In the genomic region with DNA sequence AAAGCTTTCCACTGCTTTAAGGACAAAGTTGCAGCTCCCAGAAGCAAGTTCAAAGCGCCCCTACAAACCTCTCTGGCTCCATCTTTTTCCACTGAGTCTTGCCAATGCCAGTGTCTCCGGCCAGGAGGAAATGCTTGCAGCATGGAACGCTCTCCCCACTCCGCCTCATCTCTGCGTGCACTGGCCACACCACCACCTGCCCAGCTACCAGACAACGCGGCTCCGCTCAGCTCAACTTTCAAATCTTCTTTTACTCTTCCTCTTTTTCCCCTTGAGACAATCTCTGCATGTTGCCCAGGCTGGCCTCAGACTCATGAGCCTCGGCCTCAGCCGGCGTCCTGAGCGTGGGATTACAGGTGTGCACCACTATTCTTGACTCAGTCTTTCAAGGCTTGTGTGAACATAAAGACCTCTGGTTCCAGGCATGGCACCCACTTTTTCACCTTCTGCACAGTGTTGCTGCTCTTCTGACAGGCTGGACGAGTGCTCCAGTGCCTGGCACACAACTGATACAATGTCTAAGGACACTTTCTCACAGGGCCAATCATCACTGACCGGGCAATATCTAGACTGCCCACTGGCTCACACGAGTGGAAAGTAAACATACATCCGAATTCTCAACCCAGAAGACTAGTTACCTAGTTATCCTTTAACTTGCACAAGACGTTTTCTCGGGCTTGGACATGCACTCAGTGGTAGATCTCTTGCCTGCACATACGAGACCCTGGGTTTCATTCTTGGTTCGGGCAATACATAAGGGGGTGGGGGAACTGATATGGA, we compare ENCODE assay signal across 8 mouse cellular contexts. TPM values are rescaled to one million over a fixed set of nuclear protein-coding genes. Genes with fewer than 3 reads are reported as not detected.
A peak's percentile ranks its signal among the peaks of the same experiment; 100 is the strongest.
DNase-seq lines count a peak whose midpoint lies in the region; ATAC-seq and TF ChIP-seq lines count a peak whose summit lies in the region.

No protein-coding gene starts in this region.

- H3K27ac ChIP-seq in layer of hippocampus, adult 2 months = peak overlapping the region; percentile 72
- peak overlapping the region; percentile 57 for H3K27ac ChIP-seq in heart, adult 2 months
- H3K27ac ChIP-seq in kidney, embryonic 16.5 days (ENCODE audit: low read length) = peak overlapping the region; percentile 54
- H3K27ac ChIP-seq in midbrain, embryonic 11.5 days (ENCODE audit: low read depth, low read length) = peak overlapping the region; percentile 41

- H3K9me3 ChIP-seq in kidney, embryonic 16.5 days (ENCODE audit: low read length) = no peaks in the 10 kb centered on the region
- no peaks in the 10 kb centered on the region for H3K9me3 ChIP-seq in midbrain, embryonic 11.5 days (ENCODE audit: control insufficient read depth, low read length)

- H3K4me1 ChIP-seq in heart, adult 2 months (ENCODE audit: control insufficient read depth, insufficient read depth, low read length) = peaks cover 42% of the 10 kb centered on the region
- peaks cover 77% of the 10 kb centered on the region for H3K4me1 ChIP-seq in kidney, embryonic 16.5 days (ENCODE audit: insufficient read depth, low read length)
- H3K4me1 ChIP-seq in midbrain, embryonic 11.5 days (ENCODE audit: control insufficient read depth, insufficient read depth, low read length) = peaks cover 54% of the 10 kb centered on the region

- ATAC-seq in kidney, embryonic 16.5 days (ENCODE audit: low FRiP score, low TSS enrichment) = no peak
- ATAC-seq in midbrain, embryonic 11.5 days (ENCODE audit: low FRiP score) = no peak

- H3K27me3 ChIP-seq in heart, adult 2 months (ENCODE audit: control insufficient read depth, insufficient read depth, low read length) = no peaks in the 10 kb centered on the region
- no peaks in the 10 kb centered on the region for H3K27me3 ChIP-seq in kidney, embryonic 16.5 days (ENCODE audit: insufficient read depth, low read length)
- H3K27me3 ChIP-seq in midbrain, embryonic 11.5 days (ENCODE audit: control insufficient read depth, insufficient read depth, low read length) = no peaks in the 10 kb centered on the region

- no peak overlapping the region for H3K4me2 ChIP-seq in kidney, embryonic 16.5 days (replicated peaks; ENCODE audit: low read depth, low read length)
- H3K4me2 ChIP-seq in midbrain, embryonic 11.5 days = peak overlapping the region; percentile 1; the same call in 1 of the 2 replicates

- TF ChIP-seq POLR2A in heart, adult 2 months (IDR thresholded peaks at IDR 0.05; ENCODE audit: insufficient read depth, low read depth, low read length) = no peak

- WGBS in heart, adult 2 months = 36% methylated on average over 20 of the region's 20 CpGs
- WGBS in kidney, embryonic 16.5 days = 76% methylated on average over 20 of the region's 20 CpGs
- 69% methylated on average over 20 of the region's 20 CpGs for WGBS in midbrain, embryonic 11.5 days

- TF ChIP-seq EP300 in heart, adult 2 months (IDR thresholded peaks at IDR 0.05; ENCODE audit: insufficient read depth, low read depth, low read length) = no peak

- no peak for TF ChIP-seq CTCF in layer of hippocampus, adult 2 months (conservative IDR thresholded peaks at IDR 0.05)
- no peak for TF ChIP-seq CTCF in heart, adult 2 months (IDR thresholded peaks at IDR 0.05)

- H3K4me3 ChIP-seq in layer of hippocampus, adult 2 months = no peak overlapping the region
- peak overlapping the region; percentile 15; the same call in 1 of the 2 replicates for H3K4me3 ChIP-seq in heart, adult 2 months
- H3K4me3 ChIP-seq in kidney, embryonic 16.5 days (ENCODE audit: low read length) = no peak overlapping the region
- H3K4me3 ChIP-seq in midbrain, embryonic 11.5 days (ENCODE audit: low read depth, low read length) = no peak overlapping the region

- no peak for DNase-seq in layer of hippocampus, adult 2 months (ENCODE audit: low spot score in 2 of 2)
- DNase-seq in layer of hippocampus, postnatal 25 days (ENCODE audit: extremely low spot score in 1 of 2, low spot score in 1 of 2) = no peak
- DNase-seq in heart, adult 2 months = peak; percentile 60 to 71
- no peak for DNase-seq in midbrain, embryonic 11.5 days (ENCODE audit: low spot score, missing footprints)
- no peak for DNase-seq in adrenal gland, postnatal 25 days
- DNase-seq in left cerebral cortex, postnatal 4 days = no peak
- DNase-seq in c-Kit-positive CD71-positive TER-119-positive erythroid progenitor cells, embryonic 14.5 days (ENCODE audit: low spot score) = no peak

- H3K9ac ChIP-seq in heart, adult 2 months (ENCODE audit: low read depth, low read length) = no peak overlapping the region
- no peak overlapping the region for H3K9ac ChIP-seq in kidney, embryonic 16.5 days (replicated peaks; ENCODE audit: low read length)
- H3K9ac ChIP-seq in midbrain, embryonic 11.5 days (ENCODE audit: low read length) = peak overlapping the region; percentile 18; the same call in 1 of the 2 replicates

- peaks cover 9% of the 10 kb centered on the region for H3K79me2 ChIP-seq in heart, adult 2 months (replicated peaks; ENCODE audit: control insufficient read depth, insufficient read depth, low read length)

- peaks cover 10% of the 10 kb centered on the region for H3K36me3 ChIP-seq in heart, adult 2 months (ENCODE audit: control insufficient read depth, insufficient read depth, low read length)
- no peaks in the 10 kb centered on the region for H3K36me3 ChIP-seq in kidney, embryonic 16.5 days (ENCODE audit: insufficient read depth, low read length)
- H3K36me3 ChIP-seq in midbrain, embryonic 11.5 days (ENCODE audit: control insufficient read depth, insufficient read depth, low read length) = no peaks in the 10 kb centered on the region

- intact Hi-C loops in heart, adult 2 months (cut with DNase I) = loop anchor here (5.0 to 10.0 kb wide), 2 partner anchors 173 to 660 kb away; a partner anchor contains a TSS
- intact Hi-C loops in left cerebral cortex, postnatal 4 days (cut with DNase I) = no loop called here

RNA-seq across cellular contexts. Expression of a gene that starts 4.6 kb away (rescaled TPM):
- total RNA-seq in layer of hippocampus, adult 2 months (2021) = 10 to 100 TPM; 49.7 to 54.3 TPM
- 10 to 100 TPM; 51.7 to 58.6 TPM for total RNA-seq in layer of hippocampus, postnatal 25 days (2021)
- 100 to 1,000 TPM in 1 of 2 experiments, 10 to 100 TPM in 1; 90.0 to 106 TPM for total RNA-seq in heart, adult 2 months (2021)
- polyA plus RNA-seq in heart, adult 2 months (2012; rRNA removed) = 32.1 and 33.1 TPM in 2 replicates
- polyA plus RNA-seq in kidney, embryonic 16.5 days (2015; fragmentation: Nextera tagmentation; extraction: Ambion mirVana) = 50.8 and 51.3 TPM in 2 replicates
- polyA plus RNA-seq in midbrain, embryonic 11.5 days (2014; fragmentation: Nextera tagmentation; extraction: Ambion mirVana) = 33.9 and 34.5 TPM in 2 replicates
- 95.3 and 115 TPM in 2 replicates for total RNA-seq in adrenal gland, postnatal 25 days (2021)
- 10 to 100 TPM; 54.5 to 56.8 TPM for total RNA-seq in left cerebral cortex, postnatal 4 days (2021)

RNA-seq across cellular contexts. Expression of a gene that starts 12.8 kb away (rescaled TPM):
- 10 to 100 TPM; 21.2 to 22.8 TPM for total RNA-seq in layer of hippocampus, adult 2 months (2021)
- 10 to 100 TPM; 25.2 to 25.8 TPM for total RNA-seq in layer of hippocampus, postnatal 25 days (2021)
- 10 to 100 TPM in 1 of 2 experiments, 1 to 10 TPM in 1; 9.0 to 11.3 TPM for total RNA-seq in heart, adult 2 months (2021)
- polyA plus RNA-seq in heart, adult 2 months (2012; rRNA removed) = 7.6 and 11.9 TPM in 2 replicates
- 21.1 and 21.9 TPM in 2 replicates for polyA plus RNA-seq in kidney, embryonic 16.5 days (2015; fragmentation: Nextera tagmentation; extraction: Ambion mirVana)
- polyA plus RNA-seq in midbrain, embryonic 11.5 days (2014; fragmentation: Nextera tagmentation; extraction: Ambion mirVana) = 22.4 and 23.8 TPM in 2 replicates
- total RNA-seq in adrenal gland, postnatal 25 days (2021) = 19.7 and 24.8 TPM in 2 replicates
- total RNA-seq in left cerebral cortex, postnatal 4 days (2021) = 10 to 100 TPM; 30.4 to 31.4 TPM

RNA-seq across cellular contexts. Expression of a gene that starts 46.8 kb away (rescaled TPM):
- total RNA-seq in layer of hippocampus, adult 2 months (2021) = not detected
- total RNA-seq in layer of hippocampus, postnatal 25 days (2021) = under 1 TPM; 0.17 to 0.21 TPM
- total RNA-seq in heart, adult 2 months (2021) = not detected
- 0.16 and 0.20 TPM in 2 replicates for polyA plus RNA-seq in heart, adult 2 months (2012; rRNA removed)
- polyA plus RNA-seq in kidney, embryonic 16.5 days (2015; fragmentation: Nextera tagmentation; extraction: Ambion mirVana) = 0.51 and 0.59 TPM in 2 replicates
- polyA plus RNA-seq in midbrain, embryonic 11.5 days (2014; fragmentation: Nextera tagmentation; extraction: Ambion mirVana) = not detected in 2 replicates
- not detected in 2 replicates for total RNA-seq in adrenal gland, postnatal 25 days (2021)
- total RNA-seq in left cerebral cortex, postnatal 4 days (2021) = under 1 TPM in 1 of 2 experiments, not detected in 1; 0.40 TPM

RNA-seq across cellular contexts. Expression of a gene that starts 56.8 kb away (rescaled TPM):
- 10 to 100 TPM; 41.6 to 42.2 TPM for total RNA-seq in layer of hippocampus, adult 2 months (2021)
- total RNA-seq in layer of hippocampus, postnatal 25 days (2021) = 10 to 100 TPM; 41.2 to 46.5 TPM
- total RNA-seq in heart, adult 2 months (2021) = 10 to 100 TPM; 13.9 to 14.9 TPM
- polyA plus RNA-seq in heart, adult 2 months (2012; rRNA removed) = 21.2 and 24.5 TPM in 2 replicates
- polyA plus RNA-seq in kidney, embryonic 16.5 days (2015; fragmentation: Nextera tagmentation; extraction: Ambion mirVana) = 94.5 and 99.0 TPM in 2 replicates
- polyA plus RNA-seq in midbrain, embryonic 11.5 days (2014; fragmentation: Nextera tagmentation; extraction: Ambion mirVana) = 40.0 and 43.5 TPM in 2 replicates
- 56.2 and 67.2 TPM in 2 replicates for total RNA-seq in adrenal gland, postnatal 25 days (2021)
- 10 to 100 TPM; 36.6 to 41.4 TPM for total RNA-seq in left cerebral cortex, postnatal 4 days (2021)

Comparison
In these comparisons a context has a peak if more than half of its experiments do, and no peak if none do; other contexts are left out.
1. DNase-seq: peak in heart, adult 2 months (2 of 2); none in layer of hippocampus, adult 2 months (0 of 2), layer of hippocampus, postnatal 25 days (0 of 2), midbrain, embryonic 11.5 days (single experiment), adrenal gland, postnatal 25 days (single experiment), left cerebral cortex, postnatal 4 days (single experiment) and c-Kit-positive CD71-positive TER-119-positive erythroid progenitor cells, embryonic 14.5 days (single experiment).
2. Peak in every context shown above with its lines, with median percentiles within 50 percentile points of each other: H3K27ac ChIP-seq.